Mouse (Mus musculus) small intestine, adult 2 months (tissue): ENCODE measurements around the gene Zwilch.
A peak's percentile ranks its signal among the peaks of the same experiment; 100 is the strongest.

Source experiments
- CTCF ChIP-seq: fragments of 200-500 bp; IDR thresholded peaks from 2 replicates; pipeline ENCODE4 v1.5.1; 2012; ENCODE audit warnings: low read depth, mild to moderate bottlenecking, control low read depth, inconsistent platforms, low read length, moderate library complexity, mixed read lengths; ENCODE audit not compliant: insufficient replicate concordance, insufficient read length; ENCODE audit errors: extremely low read depth
- POLR2A ChIP-seq: fragments of 200-500 bp; IDR thresholded peaks from 2 replicates; pipeline ENCODE4 v1.6.1; 2012; ENCODE audit warnings: low read depth, mild to moderate bottlenecking, control low read depth, inconsistent platforms, low read length, moderate library complexity

- TF ChIP-seq POLR2A (no peak), CTCF (peak; percentile 78; the same call in 1 of the 2 replicates)
Measured at GRCm38 (mm10) chr9:64087461-64088235, 85.3 kb downstream of the Zwilch start.
